Mouse (Mus musculus) adrenal gland (tissue): ENCODE measurements around the gene Edar.

Source experiments
- intact Hi-C: fragments of 180-260 bp; cut with DNase I; formaldehyde crosslinking; loops from one replicate; pipeline ENCODE4 v1.15.1; 2025

The Edar gene

GRCm38 (mm10) chr10:58606356-58606755 is 69.1 kb downstream of the Edar start:
- intact Hi-C loops, result no loop called here

DNA sequence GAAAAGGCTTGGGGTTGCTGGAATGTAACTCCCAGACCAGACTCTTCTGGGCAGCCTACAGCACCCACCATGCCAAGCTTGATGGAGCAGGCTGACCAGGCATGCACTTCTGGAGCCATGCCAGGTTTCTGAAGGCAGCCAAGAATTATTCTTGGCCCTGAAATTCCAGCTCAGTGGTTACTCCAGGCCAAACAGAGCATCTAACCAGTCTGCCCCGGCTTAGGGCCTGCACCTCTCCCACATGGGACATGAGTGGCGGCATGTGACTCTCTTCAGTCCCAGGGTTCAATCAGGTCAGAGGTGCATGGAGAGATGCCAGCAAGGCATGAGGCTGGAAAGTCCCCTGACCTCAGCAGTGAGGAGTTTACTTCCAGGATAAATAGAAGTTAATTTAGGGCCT is 70.7 kb downstream of the Edar start:
- intact Hi-C loops, result no loop called here

- intact Hi-C loops, result no loop called here
Measured at GRCm38 (mm10) chr10:58601946-58602345, 73.5 kb downstream of the Edar start.

- intact Hi-C loops, result no loop called here
Measured at GRCm38 (mm10) chr10:58601431-58601901, 74.0 kb downstream of the Edar start.

DNA sequence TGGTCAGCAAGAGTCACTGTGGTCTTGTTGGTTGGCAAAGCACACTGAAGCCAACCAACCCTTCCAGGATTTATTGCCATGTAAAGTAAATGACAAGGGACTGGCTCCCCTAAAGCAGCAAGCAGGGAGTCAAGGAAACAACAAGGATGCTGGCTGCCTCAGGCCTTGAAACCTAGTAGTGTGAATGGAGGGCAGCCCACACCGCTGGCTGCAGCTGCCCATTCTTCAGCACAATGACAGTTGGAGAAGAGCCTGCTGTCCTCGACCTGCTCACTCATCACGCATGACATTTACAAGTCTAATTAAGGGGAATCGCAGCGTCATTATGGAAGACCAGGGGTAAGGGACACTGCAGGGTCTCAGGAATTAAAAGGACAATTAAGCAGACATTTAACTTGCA is 74.5 kb downstream of the Edar start:
- intact Hi-C loops, result no loop called here

GRCm38 (mm10) chr10:58600151-58600550 is 75.3 kb downstream of the Edar start:
- intact Hi-C loops, result no loop called here

GRCm38 (mm10) chr10:58595821-58596220 is 79.6 kb downstream of the Edar start:
- intact Hi-C loops, result no loop called here

- intact Hi-C loops, result no loop called here
Measured at GRCm38 (mm10) chr10:58595197-58595596, 80.3 kb downstream of the Edar start.

DNA sequence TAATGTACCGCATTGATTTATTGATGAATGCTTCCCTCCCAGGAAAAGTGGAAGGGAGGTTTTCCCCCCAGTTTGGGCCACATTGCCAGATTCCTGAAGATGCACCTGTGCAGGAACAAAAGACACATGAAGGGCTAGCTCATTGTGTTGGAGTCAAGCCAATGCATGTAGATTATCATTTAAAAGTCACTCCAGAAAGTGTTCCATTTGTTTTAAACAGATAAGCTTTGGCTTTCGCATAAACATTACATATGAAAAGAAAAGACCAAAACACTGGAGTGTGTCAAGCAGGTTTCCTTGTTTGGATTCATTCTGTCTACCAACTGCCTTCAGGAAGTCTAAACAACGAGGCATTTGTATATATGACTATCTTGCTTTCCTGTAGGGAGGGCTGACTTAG is 81.0 kb downstream of the Edar start:
- intact Hi-C loops, result no loop called here

GRCm38 (mm10) chr10:58585427-58586223 is 89.8 kb downstream of the Edar start:
- intact Hi-C loops, result no loop called here

DNA sequence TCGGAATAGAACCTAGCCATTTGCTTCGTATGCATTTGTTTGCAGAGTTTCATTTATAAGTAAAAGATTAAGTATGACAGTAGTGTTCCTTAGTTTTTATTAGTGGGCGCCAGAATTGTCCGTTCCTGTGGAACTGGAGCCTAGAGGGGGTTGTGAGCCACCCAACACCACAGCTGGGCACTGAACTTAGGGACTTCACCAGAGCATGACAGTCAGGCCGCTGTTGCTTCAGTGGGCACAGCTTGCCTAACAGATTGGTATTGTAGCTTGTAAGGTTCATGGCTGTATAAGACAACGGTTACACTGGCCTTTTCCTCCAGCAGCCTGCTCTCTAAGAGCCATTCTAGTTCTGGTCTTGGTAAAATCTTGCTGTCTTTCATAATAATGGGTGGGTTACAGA is 114.9 kb downstream of the Edar start:
- intact Hi-C loops, result no loop called here

DNA sequence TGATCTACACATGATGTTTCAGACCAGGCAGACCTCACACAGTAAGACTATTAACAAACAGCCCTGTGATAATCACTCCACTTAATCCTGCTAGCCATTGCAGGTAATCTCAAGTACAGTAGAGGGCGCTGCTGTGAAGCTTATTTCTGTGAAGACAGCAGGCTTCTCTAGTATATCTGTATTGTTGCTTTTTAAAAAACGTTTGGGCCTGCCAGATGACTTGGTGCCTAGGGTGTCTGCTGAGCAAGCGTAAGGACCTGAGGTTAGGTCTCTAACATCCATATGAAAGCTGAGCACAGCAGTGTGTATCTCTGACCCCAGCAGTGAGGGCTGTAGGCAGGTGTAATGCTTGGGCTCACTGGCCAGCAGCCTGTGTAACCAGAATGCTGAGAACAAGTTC is 115.6 kb downstream of the Edar start:
- intact Hi-C loops, result no loop called here

- intact Hi-C loops, result no loop called here
Measured at GRCm38 (mm10) chr10:58559098-58559497, 116.4 kb downstream of the Edar start.

- intact Hi-C loops, result no loop called here
Measured at GRCm38 (mm10) chr10:58554693-58555387, 120.6 kb downstream of the Edar start.
